In genomic region chr1:139146306-139146705, GRCm38 (mm10) we compare ENCODE assay signal across 12 mouse cellular contexts.
"Had no signal": no experiment of that assay in that cellular context is flagged by ENCODE, and none has a peak within 500 bp of the region (broad histone marks: within the 10 kb centered on the region; RNA-seq: fewer than 3 reads in every experiment).

No protein-coding gene starts in this region.

- H3K27me3 ChIP-seq: lung, embryonic 15.5 days; megakaryocyte, embryonic 14.5 days; midbrain, embryonic 13.5 days; midbrain, embryonic 15.5 days; neural tube, embryonic 12.5 days; stomach, embryonic 15.5 days had no signal

- DNase-seq: lung, postnatal 14 days; lung, postnatal 36 days; right cerebral cortex, postnatal 14 days; thymus, adult 2 months; thymus, postnatal 25 days; thymus, postnatal 4 days had no signal

- H3K4me3 ChIP-seq: lung, embryonic 15.5 days; megakaryocyte, embryonic 14.5 days; midbrain, embryonic 13.5 days; midbrain, embryonic 15.5 days; neural tube, embryonic 12.5 days; stomach, embryonic 15.5 days had no signal
